Mouse (Mus musculus) left cerebral cortex, postnatal 10 days (tissue): Measurements from ENCODE around the gene Tanc2. TPM values are rescaled to one million over a fixed set of nuclear protein-coding genes. Genes with fewer than 3 reads are reported as not detected.

Source experiments
- DNase-seq, 2 experiments: peaks; one replicate each; pipeline ENCODE4 v3.0.0; 2021 to 2022; ENCODE audit warnings: low spot score in 2 of 2, mixed read lengths in 1 of 2; ENCODE audit errors: extremely low spot score in 1 of 2
- intact Hi-C: fragments of 180-260 bp; cut with DNase I; formaldehyde crosslinking; loops from one replicate; pipeline ENCODE4 v1.15.1; 2025
- total RNA-seq, 2 experiments: library from RNA; stranded (reverse); gene quantifications; 2 replicates each; pipeline ENCODE4 v1.2.3; 2021

Tanc2 gene
- total RNA-seq, 2 experiments from 2014 or later: 247 to 268 TPM

DNA sequence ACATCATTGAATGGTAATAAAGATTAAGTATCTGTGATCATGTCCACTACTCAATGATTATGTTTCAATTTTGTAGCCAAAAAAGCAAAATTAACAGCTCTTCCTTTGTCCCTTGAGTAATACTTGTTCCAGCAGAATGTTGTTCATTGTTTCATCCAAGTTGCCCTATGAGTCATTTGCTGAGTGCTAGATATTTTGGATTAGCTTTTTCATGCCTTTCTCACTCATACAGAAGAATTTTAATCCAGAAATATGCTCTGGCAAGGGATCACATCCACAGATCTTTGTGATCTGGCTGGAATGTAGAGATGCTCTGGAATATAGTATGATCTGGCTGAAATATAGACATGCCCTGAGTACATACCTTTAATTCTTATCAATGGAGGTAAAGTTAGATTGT lies 202.7 kb downstream of the Tanc2 start:
- DNase-seq: no peak

GRCm38 (mm10) chr11:105803686-105804085 lies 213.9 kb downstream of the Tanc2 start:
- intact Hi-C loops: no loop called here
- DNase-seq: no peak

More for the DNA sequence above, 202.7 kb downstream of the Tanc2 start:
- intact Hi-C loops: no loop called here

- intact Hi-C loops: no loop called here
- no peak for DNase-seq
These were observed 215.0 kb downstream of the Tanc2 start for GRCm38 (mm10) chr11:105804776-105805175.

GRCm38 (mm10) chr11:105807103-105807502 lies 217.3 kb downstream of the Tanc2 start:
- no peak for DNase-seq
- intact Hi-C loops: no loop called here

DNA sequence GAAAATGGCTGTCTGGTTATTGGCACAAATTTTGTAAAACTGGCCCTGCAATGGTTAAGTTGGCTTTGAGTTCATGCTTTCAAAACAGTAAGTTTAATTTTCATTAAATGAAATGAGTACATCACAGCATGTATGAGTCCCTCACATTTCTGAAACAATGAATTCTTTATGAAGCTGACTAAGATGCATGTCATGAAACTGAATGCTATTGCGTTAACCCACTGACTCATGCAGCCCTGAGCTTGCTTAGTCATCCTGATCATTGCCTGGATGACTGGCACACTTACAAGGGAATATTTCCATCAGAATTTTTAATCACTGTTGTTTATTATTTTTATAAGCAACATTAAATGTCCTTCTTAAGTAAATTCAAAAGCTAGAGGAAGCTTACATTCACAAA lies 233.5 kb downstream of the Tanc2 start:
- intact Hi-C loops: loop anchor here (10.0 kb wide), 1 partner anchor 458 kb away; no protein-coding TSS in a partner anchor
- no peak for DNase-seq

DNA sequence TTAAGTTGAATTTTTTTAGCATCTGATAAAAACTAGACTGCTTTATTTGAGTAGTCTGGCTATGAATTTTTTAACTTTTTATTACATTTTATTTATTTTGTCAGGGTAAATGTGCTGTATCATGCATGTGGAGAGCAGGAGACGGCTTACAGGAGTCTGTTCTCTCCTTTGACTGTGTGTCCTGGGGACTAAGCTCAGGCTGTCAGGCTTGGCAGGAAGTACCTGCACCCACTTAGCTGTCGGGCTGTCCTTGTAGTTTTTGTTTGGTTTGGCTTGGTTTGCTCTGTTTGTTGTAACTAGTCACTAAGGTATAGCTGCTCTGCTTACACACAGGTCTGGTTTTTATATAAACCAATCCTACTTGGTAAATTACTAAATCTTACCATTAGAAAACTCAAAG lies 234.0 kb downstream of the Tanc2 start:
- intact Hi-C loops: loop anchor here (10.0 kb wide), 1 partner anchor 459 kb away; no protein-coding TSS in a partner anchor

GRCm38 (mm10) chr11:105828175-105828574 lies 238.4 kb downstream of the Tanc2 start:
- DNase-seq: peak in 1 of 2 experiments; percentile 25
- intact Hi-C loops: loop anchor here (10.0 kb wide), 1 partner anchor 463 kb away; no protein-coding TSS in a partner anchor

More for the DNA sequence above, 234.0 kb downstream of the Tanc2 start:
- DNase-seq: no peak

GRCm38 (mm10) chr11:105835209-105835608 lies 245.4 kb downstream of the Tanc2 start:
- DNase-seq: no peak
- intact Hi-C loops: no loop called here

GRCm38 (mm10) chr11:105836344-105836891 lies 246.6 kb downstream of the Tanc2 start:
- intact Hi-C loops: no loop called here
- DNase-seq: no peak

- intact Hi-C loops: no loop called here
- no peak for DNase-seq
These were observed 248.2 kb downstream of the Tanc2 start for GRCm38 (mm10) chr11:105837962-105838361.

GRCm38 (mm10) chr11:105845901-105846300 lies 256.1 kb downstream of the Tanc2 start:
- intact Hi-C loops: no loop called here
- DNase-seq: no peak

DNA sequence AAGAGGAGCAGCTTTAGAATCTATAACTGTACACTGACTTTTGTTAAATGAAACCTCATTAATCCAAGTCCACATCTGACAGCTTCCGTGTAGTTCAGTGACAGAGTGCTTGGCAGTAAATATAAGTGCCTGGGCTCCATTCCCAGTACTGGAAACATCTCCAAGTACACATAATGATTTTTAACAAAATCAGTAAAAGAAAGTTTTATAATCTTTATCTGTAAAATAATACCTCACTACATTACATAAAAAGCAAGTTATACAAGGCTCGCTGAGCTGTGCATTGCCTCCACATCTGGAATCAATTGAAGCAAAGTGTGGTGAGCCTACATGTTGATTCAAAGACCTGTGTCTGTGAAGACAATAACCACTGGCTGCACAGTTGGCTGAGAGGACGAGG lies 265.7 kb downstream of the Tanc2 start:
- peak in 1 of 2 experiments; percentile 36 for DNase-seq
- intact Hi-C loops: no loop called here

DNA sequence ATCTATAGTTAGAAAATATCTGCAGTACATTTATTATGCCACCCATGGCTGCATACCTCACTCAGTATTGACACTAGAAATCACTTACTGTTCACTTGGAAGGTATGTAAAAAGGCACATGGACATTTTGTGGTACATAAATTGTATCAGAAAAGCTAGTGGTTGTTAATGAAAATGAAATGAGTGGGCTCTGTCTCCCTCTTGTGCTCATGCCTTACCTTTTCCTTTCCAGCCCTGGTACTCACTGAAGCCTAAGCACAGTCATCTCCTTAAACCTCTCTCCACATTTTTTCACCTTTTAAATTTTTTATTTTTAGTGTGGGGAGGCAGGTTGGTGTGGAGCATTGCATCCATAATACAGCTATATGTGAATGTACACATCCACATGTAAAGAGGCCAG lies 268.3 kb downstream of the Tanc2 start:
- no peak for DNase-seq
- intact Hi-C loops: no loop called here

- no peak for DNase-seq
- intact Hi-C loops: no loop called here
These were observed 295.8 kb downstream of the Tanc2 start for GRCm38 (mm10) chr11:105885558-105885957.

GRCm38 (mm10) chr11:105887281-105887680 lies 297.5 kb downstream of the Tanc2 start:
- intact Hi-C loops: no loop called here
- no peak for DNase-seq

DNA sequence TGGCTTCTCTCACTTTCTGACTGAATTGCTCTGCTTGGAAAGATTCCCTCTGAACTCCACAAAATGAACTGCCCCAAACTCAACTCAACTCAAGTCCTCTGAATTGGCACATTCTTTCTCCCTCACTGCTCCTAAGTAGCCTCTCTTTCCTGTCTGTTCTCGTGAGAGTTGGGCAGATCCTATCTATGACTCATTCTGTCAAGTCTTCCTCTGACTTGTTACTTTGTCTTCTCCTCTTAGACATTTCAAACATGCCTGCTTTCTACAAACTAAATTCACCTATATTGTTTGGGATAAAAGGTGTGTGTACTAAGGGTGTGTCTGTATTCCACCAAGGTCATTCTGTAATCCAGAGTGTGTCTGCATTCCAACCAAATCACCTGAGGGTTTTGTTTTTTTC lies 309.4 kb downstream of the Tanc2 start:
- intact Hi-C loops: no loop called here
- DNase-seq: no peak

- intact Hi-C loops: no loop called here
- DNase-seq: no peak
These were observed 311.7 kb downstream of the Tanc2 start for GRCm38 (mm10) chr11:105901501-105901900.

DNA sequence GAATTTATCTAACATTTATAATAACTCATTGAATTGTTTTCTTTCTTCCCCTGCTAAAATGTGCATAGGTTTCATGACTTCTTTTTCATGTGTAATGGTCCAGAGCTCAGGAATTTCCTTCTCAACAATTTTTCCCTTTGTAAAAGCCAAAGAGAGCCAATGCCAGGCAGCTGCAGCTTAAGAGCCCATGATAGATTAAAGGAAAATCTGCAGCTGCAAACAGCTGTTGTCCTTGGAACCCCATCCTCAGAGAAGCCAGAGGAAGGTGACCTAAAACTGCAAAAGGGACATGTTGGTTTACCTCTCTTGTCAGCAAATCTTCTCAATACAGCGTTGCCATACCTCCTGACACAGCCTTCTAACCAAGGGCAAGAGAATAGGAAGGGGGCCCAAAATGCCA lies 313.2 kb downstream of the Tanc2 start:
- DNase-seq: no peak
- intact Hi-C loops: no loop called here

DNA sequence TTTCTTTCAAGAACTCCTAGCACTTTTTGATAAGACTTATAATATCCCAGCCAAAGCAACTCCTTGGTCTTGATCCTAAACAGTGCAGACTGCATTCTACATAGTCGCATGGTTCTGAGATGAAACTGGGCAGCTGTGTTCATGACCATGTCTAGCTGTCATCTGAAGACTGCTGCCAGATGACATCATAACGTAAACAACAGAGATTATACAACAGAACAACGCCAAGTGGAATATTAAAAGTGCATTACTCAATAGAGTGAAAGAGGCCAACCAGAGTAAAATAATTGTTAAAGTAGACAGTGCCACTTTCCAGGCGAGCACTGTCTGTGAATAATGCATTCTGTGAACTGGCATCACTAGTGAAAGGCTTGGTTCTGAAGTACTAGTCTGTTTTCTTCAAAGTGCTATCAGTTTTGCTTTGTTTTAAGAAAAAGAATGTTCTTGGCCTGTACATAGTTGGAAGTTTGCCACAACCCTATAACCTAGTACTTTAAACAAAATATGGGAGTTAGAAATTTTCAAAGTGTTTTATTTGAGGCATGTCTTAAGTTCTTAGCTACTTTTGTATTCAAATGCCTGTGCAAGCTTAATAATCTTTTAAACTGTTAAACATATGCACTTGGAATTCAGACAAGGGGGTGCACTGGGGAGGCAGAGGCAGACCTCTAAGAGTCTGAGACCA lies 315.9 kb downstream of the Tanc2 start:
- no peak for DNase-seq
- intact Hi-C loops: no loop called here

DNA sequence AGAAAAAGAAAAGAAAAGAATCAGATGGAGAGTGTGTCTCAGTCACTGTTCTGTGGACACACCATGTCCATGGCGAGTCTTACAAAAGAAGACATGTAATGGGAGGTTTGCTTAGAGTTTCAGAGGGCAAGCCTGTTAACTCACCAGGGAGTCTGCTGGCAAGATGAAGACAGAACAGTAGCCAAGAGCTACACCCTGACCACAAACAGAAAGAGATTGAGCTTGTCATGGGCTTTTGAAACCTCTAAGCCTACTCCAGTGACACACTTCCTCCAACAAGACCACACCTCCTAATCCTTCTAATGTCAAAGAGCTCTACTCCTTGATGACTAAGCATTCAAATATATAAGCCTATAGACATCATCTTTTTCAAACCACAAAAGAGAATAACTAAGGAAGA lies 317.6 kb downstream of the Tanc2 start:
- no peak for DNase-seq
- intact Hi-C loops: no loop called here

DNA sequence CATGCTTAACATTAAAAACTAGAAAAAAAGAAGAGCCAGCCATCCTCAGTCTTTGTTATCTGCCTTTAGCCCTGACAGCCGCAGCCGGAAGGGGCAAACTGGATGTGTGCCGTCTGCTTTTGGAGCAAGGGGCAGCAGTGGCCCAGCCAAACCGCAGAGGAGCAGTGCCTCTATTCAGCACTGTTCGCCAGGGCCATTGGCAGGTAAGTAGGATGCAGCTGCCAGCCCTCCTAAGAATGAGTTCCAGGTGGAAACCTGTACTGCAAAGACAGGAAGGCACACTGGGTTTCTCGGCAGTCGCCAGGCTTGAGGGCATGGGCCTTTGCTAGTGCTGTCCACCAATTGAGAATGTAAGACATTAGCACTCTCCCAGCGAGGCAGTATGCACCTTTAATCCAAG lies 319.1 kb downstream of the Tanc2 start:
- intact Hi-C loops: no loop called here
- DNase-seq: no peak
